Comparison of ENCODE assay signal across 28 mouse cellular contexts in genomic region chr1:150403914-150404313, GRCm38 (mm10).
"Had no signal": no experiment of that assay in that cellular context is flagged by ENCODE, and none has a peak within 500 bp of the region (broad histone marks: within the 10 kb centered on the region; RNA-seq: fewer than 3 reads in every experiment).

No protein-coding gene starts in this region.

- H3K27ac ChIP-seq: embryonic facial prominence, embryonic 10.5 days; embryonic facial prominence, embryonic 12.5 days; embryonic facial prominence, embryonic 13.5 days; embryonic facial prominence, embryonic 15.5 days; forebrain, embryonic 10.5 days; forebrain, embryonic 12.5 days; forebrain, embryonic 13.5 days; forebrain, embryonic 15.5 days; gastrocnemius, adult 2 months had no signal

- H3K9me3 ChIP-seq: embryonic facial prominence, embryonic 10.5 days; embryonic facial prominence, embryonic 12.5 days; embryonic facial prominence, embryonic 13.5 days; embryonic facial prominence, embryonic 15.5 days; forebrain, embryonic 10.5 days; forebrain, embryonic 12.5 days; forebrain, embryonic 13.5 days; forebrain, embryonic 15.5 days had no signal

- H3K4me1 ChIP-seq: embryonic facial prominence, embryonic 10.5 days; embryonic facial prominence, embryonic 12.5 days; embryonic facial prominence, embryonic 13.5 days; embryonic facial prominence, embryonic 15.5 days; forebrain, embryonic 10.5 days; forebrain, embryonic 12.5 days; forebrain, embryonic 13.5 days; forebrain, embryonic 15.5 days had no signal

- ATAC-seq: forebrain, embryonic 13.5 days; forebrain, embryonic 14.5 days; forebrain, embryonic 15.5 days; forebrain, embryonic 16.5 days; forebrain, postnatal 0 days had no signal

- H3K27me3 ChIP-seq: embryonic facial prominence, embryonic 12.5 days; embryonic facial prominence, embryonic 13.5 days; embryonic facial prominence, embryonic 15.5 days; forebrain, embryonic 12.5 days; forebrain, embryonic 13.5 days; forebrain, embryonic 15.5 days had no signal

- H3K4me2 ChIP-seq: embryonic facial prominence, embryonic 12.5 days; embryonic facial prominence, embryonic 13.5 days; embryonic facial prominence, embryonic 15.5 days; forebrain, embryonic 12.5 days; forebrain, embryonic 13.5 days; forebrain, embryonic 15.5 days had no signal

- H3K9ac ChIP-seq: embryonic facial prominence, embryonic 12.5 days; embryonic facial prominence, embryonic 13.5 days; embryonic facial prominence, embryonic 15.5 days; forebrain, embryonic 12.5 days; forebrain, embryonic 13.5 days; forebrain, embryonic 15.5 days; forebrain, postnatal 0 days had no signal

- DNase-seq: cerebellum, adult 18-20 months; cerebellum, adult 2 months; cerebellum, adult 8-10 months; cerebellum, adult 9-10 months; cerebellum, adult 9-11 months; cerebellum, postnatal 10 days; cerebellum, postnatal 14 days; cerebellum, postnatal 25 days; cerebellum, postnatal 36 days; embryo, embryonic 11 days; forebrain, postnatal 0 days; gastrocnemius, adult 2 months; gastrocnemius, postnatal 10 days; gastrocnemius, postnatal 14 days; gastrocnemius, postnatal 25 days; gastrocnemius, postnatal 36 days; heart, adult 11 months had no signal

- H3K4me3 ChIP-seq: embryonic facial prominence, embryonic 10.5 days; embryonic facial prominence, embryonic 12.5 days; embryonic facial prominence, embryonic 13.5 days; embryonic facial prominence, embryonic 15.5 days; erythroblast, embryonic 14.5 days; forebrain, embryonic 10.5 days; forebrain, embryonic 12.5 days; forebrain, embryonic 13.5 days; forebrain, embryonic 15.5 days; gastrocnemius, adult 2 months had no signal
